Mouse (Mus musculus) liver, embryonic 15.5 days (tissue): ENCODE measurements at regions not wholly inside any gene's neighbourhood (a gene's known extent, or its start where the extent isn't known, plus 50 kb on each side); places are given as distances from the start of the nearest gene placed in this dataset.
A peak's percentile ranks its signal among the peaks of the same experiment; 100 is the strongest.

Source experiments
- ATAC-seq: fragments of 200-750 bp; cut with Nextera tagmentation; 2 replicates; pipeline ENCODE4 v1.8.0; 2017; ENCODE audit warnings: moderate number of reproducible peaks, mild to moderate bottlenecking, moderate library complexity; ENCODE audit not compliant: insufficient read depth
- H3K27ac ChIP-seq: fragments of 300-500 bp; sonication (generic); replicated peaks from 2 replicates; pipeline ENCODE4 v1.5.1; 2015; ENCODE audit warnings: mild to moderate bottlenecking, inconsistent platforms
- H3K27me3 ChIP-seq: fragments of 300-500 bp; sonication (generic); 2 replicates; pipeline ENCODE4 v1.6.1; 2015; ENCODE audit warnings: mild to moderate bottlenecking, inconsistent platforms
- H3K36me3 ChIP-seq: fragments of 300-500 bp; sonication (generic); replicated peaks from 2 replicates; pipeline ENCODE4 v1.6.1; 2015; ENCODE audit warnings: moderate library complexity, mild to moderate bottlenecking, inconsistent platforms
- H3K4me1 ChIP-seq: fragments of 300-500 bp; sonication (generic); replicated peaks from 2 replicates; pipeline ENCODE4 v1.6.1; 2015; ENCODE audit warnings: inconsistent platforms
- H3K4me2 ChIP-seq: fragments of 300-500 bp; sonication (generic); 2 replicates; pipeline ENCODE4 v1.6.1; 2015; ENCODE audit warnings: moderate library complexity, mild to moderate bottlenecking, inconsistent platforms
- H3K4me3 ChIP-seq: fragments of 300-500 bp; sonication (generic); replicated peaks from 2 replicates; pipeline ENCODE4 v1.5.1; 2015; ENCODE audit warnings: mild to moderate bottlenecking, inconsistent platforms
- H3K9ac ChIP-seq: fragments of 300-500 bp; sonication (generic); 2 replicates; pipeline ENCODE4 v1.6.1; 2015; ENCODE audit warnings: moderate library complexity, mild to moderate bottlenecking, inconsistent platforms
- H3K9me3 ChIP-seq: fragments of 300-500 bp; sonication (generic); replicated peaks from 2 replicates; pipeline ENCODE4 v1.6.1; 2016; ENCODE audit warnings: inconsistent platforms
- WGBS: fragments of 180-500 bp; shearing (Covaris S2); methylation state at CpG from one replicate; pipeline ENCODE4 v1.1.7; 2015; ENCODE audit warnings: mixed read lengths; ENCODE audit not compliant: insufficient replicate concordance; 5-methylcytosine and 5-hydroxymethylcytosine counted together

GRCm38 (mm10) chr6:98754487-98754886 is 411.9 kb upstream of the Gm765 start:
- Histone ChIP-seq H3K4me3 (no peak overlapping the region), H3K36me3 (no peaks in the 10 kb centered on the region), H3K27ac (no peak overlapping the region), H3K9me3 (no peaks in the 10 kb centered on the region), H3K27me3 (no peaks in the 10 kb centered on the region), H3K4me1 (no peaks in the 10 kb centered on the region), H3K4me2 (no peak overlapping the region), H3K9ac (no peak overlapping the region)
- no peak for ATAC-seq
- 59% methylated on average over 2 of the region's 2 CpGs for WGBS

GRCm38 (mm10) chr6:98748618-98749017 is 406.1 kb upstream of the Gm765 start:
- 68% methylated on average over 4 of the region's 4 CpGs for whole genome bisulfite sequencing
- Histone ChIP-seq H3K27me3 (no peaks in the 10 kb centered on the region), H3K9me3 (no peaks in the 10 kb centered on the region), H3K4me3 (no peak overlapping the region), H3K36me3 (no peaks in the 10 kb centered on the region), H3K9ac (no peak overlapping the region), H3K27ac (no peak overlapping the region), H3K4me2 (no peak overlapping the region), H3K4me1 (no peaks in the 10 kb centered on the region)
- no peak for ATAC-seq

GRCm38 (mm10) chr6:98746976-98747375 is 404.4 kb upstream of the Gm765 start:
- Histone ChIP-seq H3K9ac (no peak overlapping the region), H3K27me3 (no peaks in the 10 kb centered on the region), H3K4me2 (no peak overlapping the region), H3K9me3 (no peaks in the 10 kb centered on the region), H3K4me1 (no peaks in the 10 kb centered on the region), H3K4me3 (no peak overlapping the region), H3K36me3 (no peaks in the 10 kb centered on the region), H3K27ac (no peak overlapping the region)
- no peak for ATAC-seq
- 55% methylated on average over 8 of the region's 8 CpGs for WGBS

GRCm38 (mm10) chr6:98740447-98740846 is 397.9 kb upstream of the Gm765 start:
- no peak overlapping the region for H3K4me2 ChIP-seq
- no peak for ATAC-seq
- H3K9me3 ChIP-seq: no peaks in the 10 kb centered on the region
- H3K9ac ChIP-seq: no peak overlapping the region
- no peaks in the 10 kb centered on the region for H3K4me1 ChIP-seq
- H3K27me3 ChIP-seq: no peaks in the 10 kb centered on the region
- no peaks in the 10 kb centered on the region for H3K36me3 ChIP-seq
- WGBS: 54% methylated on average over 2 of the region's 2 CpGs
- H3K4me3 ChIP-seq: no peak overlapping the region
- H3K27ac ChIP-seq: no peak overlapping the region

- no peak overlapping the region for H3K27ac ChIP-seq
- H3K36me3 ChIP-seq: no peaks in the 10 kb centered on the region
- no peak overlapping the region for H3K4me3 ChIP-seq
- H3K4me1 ChIP-seq: no peaks in the 10 kb centered on the region
- ATAC-seq: no peak
- no peak overlapping the region for H3K4me2 ChIP-seq
- H3K9me3 ChIP-seq: no peaks in the 10 kb centered on the region
- H3K27me3 ChIP-seq: no peaks in the 10 kb centered on the region
- no peak overlapping the region for H3K9ac ChIP-seq
Observed at GRCm38 (mm10) chr6:98731010-98731530, 388.5 kb upstream of the Gm765 start.

GRCm38 (mm10) chr6:98726605-98727144 is 384.1 kb upstream of the Gm765 start:
- ATAC-seq: no peak
- Histone ChIP-seq H3K4me2 (no peak overlapping the region), H3K4me1 (no peaks in the 10 kb centered on the region), H3K36me3 (no peaks in the 10 kb centered on the region), H3K27me3 (no peaks in the 10 kb centered on the region), H3K9ac (no peak overlapping the region), H3K9me3 (no peaks in the 10 kb centered on the region), H3K27ac (no peak overlapping the region), H3K4me3 (no peak overlapping the region)
- WGBS: 42% methylated on average over 5 of the region's 5 CpGs

GRCm38 (mm10) chr6:98704887-98705622 is 362.5 kb upstream of the Gm765 start:
- peak overlapping the region; percentile 38; the same call in 1 of the 2 replicates for H3K27ac ChIP-seq

GRCm38 (mm10) chr6:98697571-98697970 is 355.0 kb upstream of the Gm765 start:
- no peak for ATAC-seq
- WGBS: 62% methylated on average over 7 of the region's 7 CpGs
- H3K27ac ChIP-seq: no peak overlapping the region
- no peak overlapping the region for H3K4me3 ChIP-seq
- H3K4me2 ChIP-seq: no peak overlapping the region
- no peaks in the 10 kb centered on the region for H3K9me3 ChIP-seq
- no peaks in the 10 kb centered on the region for H3K4me1 ChIP-seq
- no peaks in the 10 kb centered on the region for H3K36me3 ChIP-seq
- H3K27me3 ChIP-seq: no peaks in the 10 kb centered on the region
- H3K9ac ChIP-seq: no peak overlapping the region

More at GRCm38 (mm10) chr6:98704887-98705622, 362.5 kb upstream of the Gm765 start:
- 40% methylated on average over 14 of the region's 14 CpGs for WGBS
- Histone ChIP-seq H3K4me3 (no peak overlapping the region), H3K9ac (no peak overlapping the region), H3K4me1 (no peaks in the 10 kb centered on the region), H3K36me3 (no peaks in the 10 kb centered on the region), H3K4me2 (no peak overlapping the region; the same call in 1 of the 2 replicates), H3K27me3 (no peaks in the 10 kb centered on the region), H3K9me3 (no peaks in the 10 kb centered on the region)
- ATAC-seq: peak; percentile 86

GRCm38 (mm10) chr6:98693411-98693810 is 350.9 kb upstream of the Gm765 start:
- WGBS: 68% methylated on average over 8 of the region's 8 CpGs
- no peak overlapping the region for H3K9ac ChIP-seq
- no peaks in the 10 kb centered on the region for H3K36me3 ChIP-seq
- H3K27ac ChIP-seq: no peak overlapping the region
- H3K4me2 ChIP-seq: no peak overlapping the region
- H3K4me1 ChIP-seq: no peaks in the 10 kb centered on the region
- H3K9me3 ChIP-seq: no peaks in the 10 kb centered on the region
- H3K27me3 ChIP-seq: no peaks in the 10 kb centered on the region
- no peak overlapping the region for H3K4me3 ChIP-seq
- no peak for ATAC-seq

- no peaks in the 10 kb centered on the region for H3K4me1 ChIP-seq
- no peak overlapping the region for H3K9ac ChIP-seq
- no peaks in the 10 kb centered on the region for H3K36me3 ChIP-seq
- no peaks in the 10 kb centered on the region for H3K9me3 ChIP-seq
- H3K27me3 ChIP-seq: no peaks in the 10 kb centered on the region
- 70% methylated on average over 9 of the region's 9 CpGs for WGBS
- H3K4me3 ChIP-seq: no peak overlapping the region
- no peak overlapping the region for H3K4me2 ChIP-seq
- ATAC-seq: no peak
- no peak overlapping the region for H3K27ac ChIP-seq
Observed at GRCm38 (mm10) chr6:98690133-98690532, 347.6 kb upstream of the Gm765 start.

GRCm38 (mm10) chr6:98689395-98689794 is 346.8 kb upstream of the Gm765 start:
- Histone ChIP-seq H3K36me3 (no peaks in the 10 kb centered on the region), H3K4me1 (no peaks in the 10 kb centered on the region), H3K27ac (no peak overlapping the region), H3K9ac (no peak overlapping the region), H3K9me3 (no peaks in the 10 kb centered on the region), H3K4me2 (no peak overlapping the region), H3K27me3 (no peaks in the 10 kb centered on the region), H3K4me3 (no peak overlapping the region)
- no peak for ATAC-seq
- WGBS: 45% methylated on average over 3 of the region's 3 CpGs
